Mouse (Mus musculus) G1E (cell line): Measurements from ENCODE around the gene Tbc1d17.

Experiments used
- CTCF ChIP-seq: IDR thresholded peaks from 2 replicates; pipeline ENCODE4 v1.5.1; 2012; ENCODE audit warnings: low read depth, low read length, inconsistent platforms, mixed read lengths
- GATA1 ChIP-seq: IDR thresholded peaks from 2 replicates; pipeline ENCODE4 v1.6.1; 2012; ENCODE audit warnings: borderline replicate concordance, low read length, inconsistent platforms, mixed read lengths
- GATA2 ChIP-seq: IDR thresholded peaks from 2 replicates; pipeline ENCODE4 v1.6.1; 2012; ENCODE audit warnings: low read depth, low read length, inconsistent platforms, borderline replicate concordance
- POLR2AphosphoS5 ChIP-seq: IDR thresholded peaks from 2 replicates; pipeline ENCODE4 v1.6.1; 2012; ENCODE audit warnings: low read depth, low read length, inconsistent platforms; ENCODE audit not compliant: insufficient replicate concordance
- TAL1 ChIP-seq: conservative IDR thresholded peaks from 2 replicates; pipeline ENCODE4 v1.6.1; 2012; ENCODE audit warnings: low read depth, low read length, inconsistent platforms, mixed read lengths

- TF ChIP-seq GATA1 (no peak), CTCF (no peak), TAL1 (no peak), POLR2AphosphoS5 (no peak), GATA2 (no peak)
Observed at GRCm38 (mm10) chr7:44863982-44864494, 15.2 kb upstream of the Tbc1d17 start.
